Mouse (Mus musculus): Measurements from ENCODE around the gene Cyp4a10.

- TF ChIP-seq EP300 (IDR thresholded peaks at IDR 0.05; ENCODE audit: low read depth) (peak; percentile 92), CTCF (IDR thresholded peaks at IDR 0.05; ENCODE audit: low read depth) (no peak)
Measured at GRCm38 (mm10) chr4:115583036-115583435, 65.0 kb downstream of the Cyp4a10 start.
